Mouse (Mus musculus): ENCODE measurements around the gene Cnpy1. TPM values are rescaled to one million over a fixed set of nuclear protein-coding genes. Genes with fewer than 3 reads are reported as not detected.

Cnpy1 gene
- not detected in 2 replicates for polyA plus RNA-seq (2012)

DNA sequence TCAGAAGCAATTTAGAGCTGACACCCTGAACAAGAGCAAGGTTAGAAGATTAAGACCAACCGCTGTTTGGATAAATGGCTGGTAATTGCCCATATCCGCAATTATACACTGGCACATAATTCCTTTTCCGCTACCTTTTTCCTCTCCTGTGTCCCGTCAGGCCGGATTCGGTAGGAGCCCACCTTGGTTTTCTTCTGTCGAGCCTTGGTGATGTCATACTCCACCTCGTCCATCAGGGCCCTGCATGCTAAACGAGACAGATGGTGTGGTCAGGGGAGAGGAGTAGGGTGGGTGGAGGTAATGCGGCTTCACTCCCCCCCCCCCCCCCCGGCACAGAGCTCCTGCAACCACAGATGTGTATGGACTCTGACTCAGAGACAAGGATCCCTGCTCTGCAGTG is at the start of gene Cnpy1:
TSS of gene Cnpy1 (minus strand) at position 233 of the 400 bp plus-strand sequence.

DNA sequence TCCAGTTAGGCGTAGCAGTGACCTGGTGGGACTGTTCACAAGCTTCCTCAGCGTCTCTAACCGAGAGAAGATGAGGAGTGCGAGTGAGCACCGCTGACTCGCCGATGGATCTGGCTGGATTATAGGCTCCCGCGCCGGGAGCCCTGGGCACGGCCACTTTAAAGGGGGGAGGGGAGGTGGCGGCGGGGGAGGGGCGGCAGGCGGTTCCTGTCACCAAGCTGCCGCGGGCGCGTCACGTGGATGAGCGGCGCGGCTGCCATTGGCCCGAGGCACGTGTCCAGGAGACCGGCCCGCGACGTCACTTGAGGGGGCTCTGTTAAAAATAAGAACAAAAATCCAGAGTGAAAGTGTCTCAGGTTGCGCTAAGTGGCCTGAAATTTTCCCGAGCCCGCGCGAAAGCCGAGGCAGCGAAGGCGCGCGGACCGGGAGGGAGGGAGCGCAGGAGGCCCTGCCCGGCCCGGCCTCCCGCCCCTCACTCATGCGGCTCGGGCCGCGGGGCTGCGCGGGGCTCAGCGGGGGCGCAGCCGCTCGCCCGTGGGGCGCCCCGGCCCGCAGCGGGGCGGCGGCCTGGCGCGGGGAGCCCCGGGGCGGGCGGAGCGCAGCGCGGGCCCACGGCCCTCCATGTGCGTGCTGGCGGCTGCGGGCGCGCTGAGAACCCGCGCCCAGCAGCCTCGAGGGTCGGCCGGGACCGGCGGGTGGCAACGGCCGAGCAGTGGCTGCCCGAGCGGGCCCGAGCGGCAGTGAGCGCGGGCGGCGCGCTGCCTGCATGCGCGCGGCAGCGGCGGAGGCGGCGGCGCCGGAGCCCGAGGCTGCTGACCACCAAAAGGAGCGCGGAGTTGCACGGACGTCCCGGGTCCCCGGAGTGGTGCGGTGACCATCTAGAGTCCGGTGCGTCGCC is 80.0 kb downstream of the Cnpy1 start, which contains the start of gene En2:
TSS of gene En2 (plus strand) at position 337 of the 898 bp plus-strand sequence.

Other genes with a start within 250 kb of the Cnpy1 start
- 38.4 and 38.6 TPM in 2 replicates for gene Insig1, start 174.4 kb downstream of the Cnpy1 start, polyA plus RNA-seq (2012)
- 0.10 and 0.14 TPM in 2 replicates for gene En2, start 80.1 kb downstream of the Cnpy1 start, polyA plus RNA-seq (2012)
- gene Rbm33, start 71.3 kb upstream of the Cnpy1 start, polyA plus RNA-seq (2012), result 38.3 and 50.1 TPM in 2 replicates
- gene Shh, start 221.4 kb upstream of the Cnpy1 start, polyA plus RNA-seq (2012), result not detected in 2 replicates